Mouse (Mus musculus): ENCODE measurements around the gene Tnpo2. TPM values are rescaled to one million over a fixed set of nuclear protein-coding genes. Genes with fewer than 3 reads are reported as not detected.

Gene Tnpo2
- 27.8 TPM for polyA plus RNA-seq (2017; shearing (Covaris generic))

GRCm38 (mm10) chr8:85036718-85037365 lies at the start of gene Tnpo2:
Gene Tnpo2 (plus strand): TSS chr8:85036915.

GRCm38 (mm10) chr8:84990349-84990748 lies 46.4 kb upstream of the Tnpo2 start, which contains the start of gene Hook2:
Gene Hook2 (plus strand): TSS chr8:84990603.

GRCm38 (mm10) chr8:85014431-85014830 lies 22.3 kb upstream of the Tnpo2 start, which contains the start of gene Best2:
Gene Best2 (minus strand): TSS chr8:85014531.

GRCm38 (mm10) chr8:85025098-85025932 lies 11.4 kb upstream of the Tnpo2 start, which contains the start of gene Asna1:
Gene Asna1 (minus strand): TSS chr8:85025281.

GRCm38 (mm10) chr8:85026670-85027515 lies 9.8 kb upstream of the Tnpo2 start, which contains the start of gene Trir:
Gene Trir (plus strand): TSS chr8:85026823.

GRCm38 (mm10) chr8:85059879-85060616 lies 23.3 kb downstream of the Tnpo2 start, which contains the start of gene Fbxw9:
Gene Fbxw9 (plus strand): TSS chr8:85060055.

GRCm38 (mm10) chr8:85067982-85068381 lies 31.3 kb downstream of the Tnpo2 start, which contains the start of gene Gm5741:
Gene Gm5741 (minus strand): TSS chr8:85067982.

GRCm38 (mm10) chr8:85071514-85072281 lies 35.0 kb downstream of the Tnpo2 start, which contains the start of gene Dhps:
Gene Dhps (plus strand): TSS chr8:85071757.

GRCm38 (mm10) chr8:85080532-85081215 lies 44.0 kb downstream of the Tnpo2 start, which contains the start of gene Wdr83os:
Gene Wdr83os (plus strand): TSS chr8:85080740.

GRCm38 (mm10) chr8:85081216-85081555 lies 44.5 kb downstream of the Tnpo2 start, which contains the start of gene Wdr83:
Gene Wdr83 (minus strand): TSS chr8:85081306.

GRCm38 (mm10) chr8:85083108-85083813 lies 46.5 kb downstream of the Tnpo2 start, which contains the start of gene Man2b1:
Gene Man2b1 (plus strand): TSS chr8:85083270.

Other genes with a start within 250 kb of the Tnpo2 start
- gene Nfix, start 236.6 kb upstream of the Tnpo2 start, polyA plus RNA-seq (2017; shearing (Covaris generic)): 12.9 TPM
- 1.7 TPM for gene Dand5, start 214.1 kb upstream of the Tnpo2 start, polyA plus RNA-seq (2017; shearing (Covaris generic))
- gene Gadd45gip1, start 205.4 kb upstream of the Tnpo2 start, polyA plus RNA-seq (2017; shearing (Covaris generic)): 25.6 TPM
- 153 TPM for gene Rad23a, start 196.2 kb upstream of the Tnpo2 start, polyA plus RNA-seq (2017; shearing (Covaris generic))
- 394 TPM for gene Calr, start 190.0 kb upstream of the Tnpo2 start, polyA plus RNA-seq (2017; shearing (Covaris generic))
- gene Farsa, start 179.9 kb upstream of the Tnpo2 start, polyA plus RNA-seq (2017; shearing (Covaris generic)): 96.7 TPM
- 3.5 TPM for gene Syce2, start 164.8 kb upstream of the Tnpo2 start, polyA plus RNA-seq (2017; shearing (Covaris generic))
- gene Gcdh, start 143.0 kb upstream of the Tnpo2 start, polyA plus RNA-seq (2017; shearing (Covaris generic)): 25.9 TPM
- 0.30 TPM for gene Klf1, start 135.0 kb upstream of the Tnpo2 start, polyA plus RNA-seq (2017; shearing (Covaris generic))
- 4.9 TPM for gene Dnase2a, start 128.4 kb upstream of the Tnpo2 start, polyA plus RNA-seq (2017; shearing (Covaris generic))
- gene Mast1, start 99.6 kb upstream of the Tnpo2 start, polyA plus RNA-seq (2017; shearing (Covaris generic)): 0.39 TPM
- not detected for gene Rtbdn, start 89.9 kb upstream of the Tnpo2 start, polyA plus RNA-seq (2017; shearing (Covaris generic))
- gene Gm49661, start 67.5 kb upstream of the Tnpo2 start, polyA plus RNA-seq (2017; shearing (Covaris generic)): not detected
- gene Prdx2, start 67.3 kb upstream of the Tnpo2 start, polyA plus RNA-seq (2017; shearing (Covaris generic)): 93.0 TPM
- gene Rnaseh2a, start 67.1 kb upstream of the Tnpo2 start, polyA plus RNA-seq (2017; shearing (Covaris generic)): 63.4 TPM
- gene Junb, start 58.2 kb upstream of the Tnpo2 start, polyA plus RNA-seq (2017; shearing (Covaris generic)): 2,774 TPM
- gene Hook2, start 46.3 kb upstream of the Tnpo2 start, polyA plus RNA-seq (2017; shearing (Covaris generic)): 12.8 TPM
- not detected for gene Best2, start 22.4 kb upstream of the Tnpo2 start, polyA plus RNA-seq (2017; shearing (Covaris generic))
- 22.6 TPM for gene Asna1, start 11.6 kb upstream of the Tnpo2 start, polyA plus RNA-seq (2017; shearing (Covaris generic))
- 180 TPM for gene Trir, start 10.1 kb upstream of the Tnpo2 start, polyA plus RNA-seq (2017; shearing (Covaris generic))
- 4.1 TPM for gene Fbxw9, start 23.1 kb downstream of the Tnpo2 start, polyA plus RNA-seq (2017; shearing (Covaris generic))
- not detected for gene Gm5741, start 31.1 kb downstream of the Tnpo2 start, polyA plus RNA-seq (2017; shearing (Covaris generic))
- 99.9 TPM for gene Dhps, start 34.8 kb downstream of the Tnpo2 start, polyA plus RNA-seq (2017; shearing (Covaris generic))
- 114 TPM for gene Wdr83os, start 43.8 kb downstream of the Tnpo2 start, polyA plus RNA-seq (2017; shearing (Covaris generic))
- 18.4 TPM for gene Wdr83, start 44.4 kb downstream of the Tnpo2 start, polyA plus RNA-seq (2017; shearing (Covaris generic))
- 109 TPM for gene Man2b1, start 46.4 kb downstream of the Tnpo2 start, polyA plus RNA-seq (2017; shearing (Covaris generic))
- not detected for gene Zfp791, start 86.2 kb downstream of the Tnpo2 start, polyA plus RNA-seq (2017; shearing (Covaris generic))
- gene Cks1brt, start 115.0 kb downstream of the Tnpo2 start, polyA plus RNA-seq (2017; shearing (Covaris generic)): not detected
- not detected for gene Olfr371, start 189.1 kb downstream of the Tnpo2 start, polyA plus RNA-seq (2017; shearing (Covaris generic))